Mouse (Mus musculus): Measurements from ENCODE around the gene Tmprss6.

GRCm38 (mm10) chr15:78413719-78414117, 54.7 kb downstream of the Tmprss6 start:
- TF ChIP-seq CTCF (IDR thresholded peaks at IDR 0.05) (no peak), POLR2A (IDR thresholded peaks at IDR 0.05; ENCODE audit: insufficient read depth, low read depth, low read length) (no peak)

All from heart, adult 2 months (tissue).